Mouse (Mus musculus) CH12.LX (cell line): ENCODE measurements around the gene Fgfr2. TPM values are rescaled to one million over a fixed set of nuclear protein-coding genes. Genes with fewer than 3 reads are reported as not detected.
A peak's percentile ranks its signal among the peaks of the same experiment; 100 is the strongest.

ENCODE experiments used
- DNase-seq: peaks from one replicate; pipeline ENCODE4 v3.0.0-alpha.2; 2013; ENCODE audit errors: extremely low read depth
- H3K27ac ChIP-seq: 2 replicates; pipeline ENCODE4 v1.5.1; 2012; ENCODE audit warnings: low read depth, mild to moderate bottlenecking, control low read depth, moderate library complexity; ENCODE audit not compliant: insufficient read depth
- H3K27me3 ChIP-seq: replicated peaks from 2 replicates; pipeline ENCODE3; 2012; ENCODE audit warnings: inconsistent platforms
- H3K36me3 ChIP-seq, 2 experiments: replicated peaks in 1 of 2; 2 replicates each; pipeline versions ENCODE3 to v1.6.1; 2012; ENCODE audit warnings: inconsistent platforms in 1 of 2, low read length in 1 of 2, mild to moderate bottlenecking in 1 of 2, mixed read lengths in 1 of 2, moderate library complexity in 1 of 2; ENCODE audit not compliant: control insufficient read depth in 1 of 2, insufficient read depth in 1 of 2
- H3K4me1 ChIP-seq, 2 experiments: 2 replicates each; pipeline ENCODE4 v1.6.1; 2012; ENCODE audit warnings: inconsistent platforms in 1 of 2, moderate library complexity in 1 of 2; ENCODE audit not compliant: insufficient read depth in 2 of 2, control insufficient read depth in 1 of 2
- H3K4me2 ChIP-seq: 2 replicates; pipeline ENCODE4 v1.6.1; 2012; ENCODE audit warnings: low read depth, mild to moderate bottlenecking, control low read depth; ENCODE audit not compliant: poor library complexity, insufficient read depth, severe bottlenecking
- H3K4me3 ChIP-seq, 3 experiments: fragments of 150-350 bp in 1 of 3; sonication (generic) in 1 of 3; replicated peaks in 1 of 3; 2 replicates each; pipeline versions ENCODE3 to v1.5.1; 2011 to 2012; ENCODE audit warnings: low read depth in 2 of 3, low read length in 2 of 3, mild to moderate bottlenecking in 2 of 3, moderate library complexity in 2 of 3, control low read depth in 1 of 3, improper control_type of control experiment in 1 of 3, inconsistent platforms in 1 of 3, mixed read lengths in 1 of 3; ENCODE audit not compliant: poor library complexity in 1 of 3
- H3K79me2 ChIP-seq: replicated peaks from 2 replicates; pipeline ENCODE4 v1.6.1; 2012; ENCODE audit warnings: mild to moderate bottlenecking, moderate library complexity; ENCODE audit not compliant: control insufficient read depth, poor library complexity, insufficient read depth, severe bottlenecking; ENCODE audit errors: extremely low read depth
- H3K9ac ChIP-seq: 2 replicates; pipeline ENCODE4 v1.6.1; 2012; ENCODE audit warnings: low read depth, mild to moderate bottlenecking, control low read depth, moderate library complexity; ENCODE audit not compliant: insufficient read depth
- H3K9me3 ChIP-seq: replicated peaks from 2 replicates; pipeline ENCODE3; 2012; ENCODE audit warnings: low read length, inconsistent platforms, mixed read lengths
- BHLHE40 ChIP-seq: IDR thresholded peaks from 2 replicates; pipeline ENCODE4 v1.6.1; 2011; ENCODE audit warnings: mild to moderate bottlenecking, low read depth, low read length, improper control_type of control experiment
- CTCF ChIP-seq, 2 experiments: IDR thresholded peaks in 1 of 2; conservative IDR thresholded peaks in 1 of 2; 2 replicates each; pipeline ENCODE4 v1.5.1; 2011 to 2012; ENCODE audit warnings: low read depth in 2 of 2, low read length in 2 of 2, improper control_type of control experiment in 1 of 2, inconsistent platforms in 1 of 2, mild to moderate bottlenecking in 1 of 2, moderate library complexity in 1 of 2
- EP300 ChIP-seq: IDR thresholded peaks from 2 replicates; pipeline ENCODE4 v1.6.1; 2011; ENCODE audit warnings: low read length, improper control_type of control experiment
- GABPA ChIP-seq: IDR thresholded peaks from 2 replicates; pipeline ENCODE4 v1.6.1; 2012; ENCODE audit warnings: low read depth, low read length, improper control_type of control experiment, inconsistent platforms; ENCODE audit not compliant: insufficient replicate concordance
- KAT2A ChIP-seq: IDR thresholded peaks from 2 replicates; pipeline ENCODE4 v1.6.1; 2012; ENCODE audit warnings: low read length, improper control_type of control experiment, inconsistent platforms; ENCODE audit not compliant: insufficient replicate concordance
- MAZ ChIP-seq: IDR thresholded peaks from 2 replicates; pipeline ENCODE4 v1.6.1; 2012; ENCODE audit warnings: low read depth, mild to moderate bottlenecking, inconsistent platforms, low read length, improper control_type of control experiment, moderate library complexity
- MXI1 ChIP-seq: IDR thresholded peaks from 2 replicates; pipeline ENCODE4 v1.6.1; 2011; ENCODE audit warnings: mild to moderate bottlenecking, low read depth, low read length, improper control_type of control experiment
- NRF1 ChIP-seq: IDR thresholded peaks from 2 replicates; pipeline ENCODE4 v1.6.1; 2014; ENCODE audit warnings: low read depth, mild to moderate bottlenecking, inconsistent platforms, low read length, improper control_type of control experiment, moderate library complexity
- POLR2AphosphoS2 ChIP-seq: IDR thresholded peaks from 2 replicates; pipeline ENCODE4 v1.6.1; 2011; ENCODE audit warnings: low read depth, low read length, improper control_type of control experiment
- RAD21 ChIP-seq: IDR thresholded peaks from 2 replicates; pipeline ENCODE4 v1.6.1; 2011; ENCODE audit warnings: low read depth, mild to moderate bottlenecking, low read length, improper control_type of control experiment, moderate library complexity
- SIN3A ChIP-seq: IDR thresholded peaks from 2 replicates; pipeline ENCODE4 v1.6.1; 2012; ENCODE audit warnings: low read length, improper control_type of control experiment, inconsistent platforms
- SMC3 ChIP-seq: IDR thresholded peaks from 2 replicates; pipeline ENCODE4 v1.6.1; 2011; ENCODE audit warnings: low read depth, low read length, improper control_type of control experiment
- TBP ChIP-seq: conservative IDR thresholded peaks from 2 replicates; pipeline ENCODE4 v1.6.1; 2011; ENCODE audit warnings: low read depth, low read length, improper control_type of control experiment
- TCF12 ChIP-seq: IDR thresholded peaks from 2 replicates; pipeline ENCODE4 v1.6.1; 2014; ENCODE audit warnings: low read depth, mild to moderate bottlenecking, inconsistent platforms, low read length, improper control_type of control experiment
- UBTF ChIP-seq: IDR thresholded peaks from 2 replicates; pipeline ENCODE4 v1.6.1; 2012; ENCODE audit warnings: low read depth, mild to moderate bottlenecking, inconsistent platforms, low read length, improper control_type of control experiment, moderate library complexity
- ZNF384 ChIP-seq: IDR thresholded peaks from 2 replicates; pipeline ENCODE4 v1.6.1; 2012; ENCODE audit warnings: low read depth, low read length, improper control_type of control experiment, inconsistent platforms
- dilution Hi-C: fragments of 300-500 bp; cut with MboI; formaldehyde crosslinking; loops from 2 replicates; pipeline ENCODE4 v1.14.3; 2020; ENCODE audit warnings: low sequenced_read_pairs; ENCODE audit not compliant: extremely low pct_unique_long_range_greater_than_20kb, extremely low pct_ligation_motif_present
- in situ Hi-C: fragments of 300-500 bp; cut with MboI; formaldehyde crosslinking; loops from 3 replicates; pipeline ENCODE4 v1.14.3; 2019; ENCODE audit warnings: low sequenced_read_pairs, low pct_ligation_motif_present, low pct_unique_long_range_greater_than_20kb, mixed read lengths
- polyA plus RNA-seq: library from polyadenylated mRNA; unstranded; fragments of >175 nt; gene quantifications from 2 replicates; pipeline ENCODE4 v1.2.1, GENCODE M21; 2012; ENCODE audit warnings: low read depth; ENCODE audit not compliant: insufficient read length
- total RNA-seq, 2 experiments: library from RNA; depleted of rRNA; stranded (reverse); fragments of 300-350 nt in 1 of 2; fragments of >200 nt in 1 of 2; gene quantifications; 2 replicates each; pipeline ENCODE4 v1.2.3; 2012 to 2014

Fgfr2 gene
- total and polyA plus RNA-seq, 3 experiments: not detected

GRCm38 (mm10) chr7:132513419-132513982, 609.6 kb downstream of the Fgfr2 start:
- H3K27ac ChIP-seq: no peak overlapping the region
- no peak for DNase-seq
- dilution Hi-C loops: no loop called here
- in situ Hi-C loops: no loop called here
- peaks cover 91% of the 10 kb centered on the region for H3K27me3 ChIP-seq
- no peak overlapping the region for H3K9ac ChIP-seq
- H3K79me2 ChIP-seq: no peaks in the 10 kb centered on the region
- H3K4me2 ChIP-seq: no peak overlapping the region
- no peaks in the 10 kb centered on the region for H3K4me1 ChIP-seq
- no peaks in the 10 kb centered on the region for H3K36me3 ChIP-seq
- H3K9me3 ChIP-seq: no peaks in the 10 kb centered on the region
- no peak for TF ChIP-seq TCF12
- TF ChIP-seq SIN3A: no peak
- TF ChIP-seq EP300: no peak
- TF ChIP-seq MAZ: no peak
- TF ChIP-seq POLR2AphosphoS2: no peak
- no peak for TF ChIP-seq KAT2A
- no peak for TF ChIP-seq TBP
- TF ChIP-seq ZNF384: no peak
- TF ChIP-seq NRF1: no peak
- no peak for TF ChIP-seq GABPA
- no peak for TF ChIP-seq UBTF
- no peak overlapping the region for H3K4me3 ChIP-seq

GRCm38 (mm10) chr7:132509110-132509509, 614.0 kb downstream of the Fgfr2 start:
- Histone ChIP-seq H3K27ac (no peak overlapping the region), H3K36me3 (no peaks in the 10 kb centered on the region), H3K4me2 (no peak overlapping the region), H3K9me3 (no peaks in the 10 kb centered on the region), H3K9ac (no peak overlapping the region), H3K4me3 (no peak overlapping the region), H3K4me1 (no peaks in the 10 kb centered on the region), H3K27me3 (peaks cover 93% of the 10 kb centered on the region), H3K79me2 (no peaks in the 10 kb centered on the region)
- in situ Hi-C loops (no loop called here), dilution Hi-C loops (no loop called here)
- DNase-seq: no peak
- TF ChIP-seq MXI1: no peak
- no peak for TF ChIP-seq TBP

DNA sequence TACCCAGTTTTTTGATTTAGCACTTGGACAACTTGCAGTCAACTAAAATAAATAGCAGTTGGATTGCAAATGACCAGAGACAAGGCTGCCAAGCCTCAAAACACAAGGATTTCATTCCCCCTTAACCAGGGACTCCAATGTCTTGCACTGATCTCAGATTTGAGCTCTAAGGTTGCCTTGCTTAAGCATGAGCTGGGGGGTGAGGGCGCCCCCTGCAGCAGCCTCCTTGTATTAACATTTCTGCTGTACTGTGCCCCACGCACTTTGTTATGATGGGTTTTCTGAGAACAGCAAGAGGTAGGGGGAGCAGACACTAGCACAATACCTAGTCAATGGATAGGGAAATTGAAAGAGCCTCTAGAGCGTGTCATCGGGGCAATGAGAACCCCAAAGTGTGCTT, 615.8 kb downstream of the Fgfr2 start:
- Histone ChIP-seq H3K9ac (no peak overlapping the region), H3K4me3 (no peak overlapping the region), H3K27me3 (peaks cover 90% of the 10 kb centered on the region), H3K4me2 (no peak overlapping the region), H3K9me3 (no peaks in the 10 kb centered on the region), H3K4me1 (no peaks in the 10 kb centered on the region), H3K79me2 (no peaks in the 10 kb centered on the region), H3K36me3 (no peaks in the 10 kb centered on the region), H3K27ac (no peak overlapping the region)
- DNase-seq: peak; percentile 18
- in situ Hi-C loops: no loop called here
- TF ChIP-seq RAD21 (peak; percentile 41), MAZ (no peak), SMC3 (peak; percentile 50), CTCF (conservative IDR thresholded peaks at IDR 0.05 in 1 of 2, IDR thresholded peaks at IDR 0.05 in 1 of 2; ENCODE audit: low read depth in 2 of 2, low read length in 2 of 2) (peak; percentile 20 to 65; a peak in 2 of 4 replicates), BHLHE40 (no peak)
- dilution Hi-C loops: no loop called here
